Mouse (Mus musculus) right cerebral cortex, postnatal 14 days (tissue): ENCODE data around the gene B4galt3.
A peak's percentile ranks its signal among the peaks of the same experiment; 100 is the strongest.
"Not testable (repeated sequence)": the region's sequence is repeated elsewhere in the genome, so short reads cannot be mapped to it uniquely, and the experiment has no call there.

ENCODE experiments used
- DNase-seq: peaks from one replicate; pipeline ENCODE4 v3.0.0; 2022

The B4galt3 gene

DNA sequence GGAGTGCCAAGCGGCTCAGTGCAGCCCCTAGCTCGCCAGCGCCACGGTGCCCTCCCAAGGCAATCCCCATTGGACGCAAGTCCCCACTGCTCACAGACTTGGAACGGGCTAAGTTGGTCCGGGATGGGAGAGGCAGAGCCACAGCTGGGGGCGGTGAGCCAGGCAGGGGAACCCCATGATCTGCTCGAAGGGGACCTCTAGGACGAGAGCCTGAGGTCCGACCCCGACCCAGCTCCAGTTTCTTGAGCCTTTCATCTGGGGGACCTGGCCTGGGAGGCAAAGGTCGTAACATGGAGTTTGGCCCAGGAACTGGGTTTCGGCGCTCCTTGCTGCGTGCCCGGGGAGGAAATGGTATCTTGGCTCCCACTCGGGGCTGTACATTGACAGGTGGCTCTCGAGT, 16.4 kb downstream of the B4galt3 start:
- DNase-seq = no peak

DNA sequence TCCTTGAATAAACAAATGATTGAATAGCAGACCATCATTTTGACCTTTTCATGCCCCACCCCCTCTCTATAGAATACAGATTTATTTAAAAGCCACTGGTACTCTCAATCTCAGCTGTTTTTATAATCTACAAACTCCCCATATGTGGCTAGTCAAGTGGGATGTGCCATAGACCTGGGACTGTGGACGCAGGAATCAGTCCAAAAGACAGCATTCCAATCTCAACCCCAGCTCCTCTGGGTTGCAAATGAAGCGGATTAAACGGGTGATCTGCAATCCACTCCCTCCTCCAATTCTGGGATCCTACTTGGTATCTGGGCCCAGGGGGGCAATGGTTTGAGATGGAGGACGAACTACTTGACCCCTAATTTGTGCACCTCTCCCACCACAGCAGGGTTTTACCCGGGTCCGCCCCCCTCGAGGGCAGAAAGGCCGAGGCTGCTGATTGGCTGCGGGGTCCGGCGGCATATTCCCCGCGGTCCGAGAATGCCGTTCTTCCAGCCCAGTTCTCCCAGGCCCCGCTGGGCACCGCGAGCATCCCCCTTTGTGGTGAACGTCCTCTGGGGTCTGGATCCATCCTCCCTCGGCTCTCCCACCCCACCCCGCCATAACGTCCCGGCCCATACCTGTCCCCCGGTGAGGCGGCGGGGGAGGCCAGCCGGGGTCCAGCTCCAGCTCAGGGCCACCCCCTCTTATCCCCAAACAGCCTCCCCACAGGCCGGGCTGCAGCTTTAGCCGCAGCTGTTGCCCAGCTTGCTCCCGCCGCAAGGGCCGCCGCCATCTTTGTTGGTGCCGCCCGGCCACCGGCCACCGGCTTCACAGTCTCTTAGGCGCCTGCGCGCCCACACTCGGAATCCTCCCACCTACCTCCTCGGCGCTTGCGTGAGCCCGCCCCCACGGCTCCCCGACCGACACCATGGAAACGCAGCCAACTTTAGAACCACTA, 17.3 kb downstream of the B4galt3 start, which contains the start of gene Usp21:
Gene Usp21, minus strand, starts transcription at position 856 of the 946 bp plus-strand sequence.
- DNase-seq = peak; percentile 94

GRCm38 (mm10) chr1:171288328-171288727, 18.2 kb downstream of the B4galt3 start:
- no peak for DNase-seq

GRCm38 (mm10) chr1:171293351-171293750, 23.2 kb downstream of the B4galt3 start:
- DNase-seq = no peak

GRCm38 (mm10) chr1:171293906-171294297, 23.8 kb downstream of the B4galt3 start:
- DNase-seq = no peak

DNA sequence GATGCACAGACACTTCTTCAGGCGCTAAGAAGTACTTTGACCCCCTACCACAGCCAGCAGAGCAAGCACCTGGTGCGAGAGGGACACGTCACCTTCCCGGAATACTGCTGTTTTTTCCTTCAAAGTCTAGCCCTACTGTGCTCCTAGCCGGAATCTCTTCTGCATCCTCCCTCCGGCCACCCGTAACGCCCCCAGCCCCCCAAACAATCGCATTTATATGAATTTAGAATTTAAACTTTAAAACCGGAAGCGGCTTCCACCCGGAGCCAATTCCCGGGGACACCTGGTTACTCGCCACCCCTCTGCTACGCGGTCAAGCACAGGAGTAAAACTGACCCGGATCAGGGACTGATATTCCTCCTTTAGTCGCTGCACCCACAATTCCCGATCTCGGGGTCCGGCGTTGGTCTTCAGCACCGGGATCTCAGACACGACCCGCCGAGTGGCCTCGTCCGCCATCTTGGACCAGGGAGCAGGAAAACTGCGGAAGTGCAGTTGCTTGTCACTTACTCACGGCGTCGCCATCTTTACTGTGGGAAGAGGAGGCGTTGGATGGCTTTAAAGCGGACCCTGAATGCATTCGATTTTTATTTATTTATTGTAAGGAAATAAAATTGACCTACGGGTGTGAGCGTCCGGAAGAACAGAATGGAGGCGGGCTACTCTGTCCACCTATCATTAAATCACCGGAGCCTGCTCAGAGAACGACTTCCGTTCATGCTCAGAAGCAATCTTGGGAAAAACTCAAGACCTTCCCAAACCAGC, 24.4 kb downstream of the B4galt3 start, which contains the start of gene Ufc1:
Gene Ufc1, minus strand, starts transcription at position 727 of the 765 bp plus-strand sequence.
- peak; percentile 65 for DNase-seq

DNA sequence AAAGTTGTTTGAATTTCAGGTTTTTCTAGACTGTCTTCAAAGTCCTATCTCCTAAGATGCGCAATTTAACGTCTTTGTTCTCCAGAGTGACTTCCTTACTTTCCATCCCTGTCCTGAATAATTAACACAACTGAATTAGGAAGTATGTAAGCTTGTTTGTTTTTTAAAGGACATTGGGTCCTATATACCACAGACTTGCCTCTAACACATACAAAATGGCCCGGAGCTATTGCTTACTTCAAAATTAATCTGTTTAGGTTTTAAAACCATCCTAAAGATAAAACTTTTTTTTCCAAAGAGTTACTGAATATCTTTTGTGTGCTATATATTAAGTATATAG, 24.9 kb downstream of the B4galt3 start:
- no peak for DNase-seq

GRCm38 (mm10) chr1:171298226-171298625, 28.1 kb downstream of the B4galt3 start:
- no peak for DNase-seq

GRCm38 (mm10) chr1:171306157-171306556, 36.0 kb downstream of the B4galt3 start:
- not testable (repeated sequence) for DNase-seq

- DNase-seq = no peak
Measured at GRCm38 (mm10) chr1:171309321-171309720, 39.2 kb downstream of the B4galt3 start.

DNA sequence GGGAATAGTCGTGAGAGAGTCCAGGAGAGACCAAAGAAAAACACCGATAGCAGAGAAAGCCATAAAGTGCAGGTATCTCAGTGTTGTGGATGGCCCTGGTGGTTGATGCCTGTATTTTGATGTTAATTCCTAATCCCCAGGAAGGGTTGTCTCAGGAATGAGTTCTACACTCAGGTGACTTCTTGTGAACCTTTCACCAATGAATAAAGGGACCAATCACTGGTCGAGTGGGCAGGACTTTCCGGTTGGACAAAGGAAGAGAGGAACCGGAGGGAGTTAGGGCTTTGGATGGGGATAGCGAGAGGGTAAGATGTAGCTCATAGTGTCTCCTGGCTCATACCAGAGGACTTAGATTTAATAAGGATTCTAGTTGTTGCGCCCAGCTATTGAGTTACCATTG, 49.6 kb downstream of the B4galt3 start:
- no peak for DNase-seq

DNA sequence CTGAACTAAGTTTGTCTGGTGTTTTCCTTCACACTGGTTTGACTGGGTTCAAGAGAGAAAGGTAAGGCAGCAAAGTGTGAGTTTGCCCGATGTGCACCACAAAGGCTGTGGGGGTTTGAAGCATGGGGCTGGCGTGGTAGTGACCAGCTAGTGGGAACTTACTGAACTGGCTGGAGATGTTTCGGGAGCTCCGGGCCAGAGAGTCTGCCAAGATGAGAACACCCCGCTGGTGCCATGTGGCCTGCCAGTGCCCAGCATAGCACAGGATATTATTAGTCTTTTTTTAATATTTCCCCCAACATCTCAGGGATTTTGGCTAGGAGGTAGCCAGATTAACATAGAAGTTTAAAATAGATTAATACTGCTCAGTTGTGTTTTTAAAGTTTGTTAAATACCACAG, 50.0 kb downstream of the B4galt3 start:
- no peak for DNase-seq

GRCm38 (mm10) chr1:171321415-171321814, 51.3 kb downstream of the B4galt3 start:
- DNase-seq = no peak

- DNase-seq = no peak
Measured at GRCm38 (mm10) chr1:171322012-171322411, 51.9 kb downstream of the B4galt3 start.

GRCm38 (mm10) chr1:171325571-171325970, 55.4 kb downstream of the B4galt3 start:
- no peak for DNase-seq
